Mouse (Mus musculus) ES-CJ7 (cell line): ENCODE data around the gene Pik3r1.

Experiments used
- DNase-seq: peaks from one replicate; pipeline ENCODE4 v3.0.0; 2011; ENCODE audit warnings: low read depth, low spot score

The Pik3r1 gene

DNA sequence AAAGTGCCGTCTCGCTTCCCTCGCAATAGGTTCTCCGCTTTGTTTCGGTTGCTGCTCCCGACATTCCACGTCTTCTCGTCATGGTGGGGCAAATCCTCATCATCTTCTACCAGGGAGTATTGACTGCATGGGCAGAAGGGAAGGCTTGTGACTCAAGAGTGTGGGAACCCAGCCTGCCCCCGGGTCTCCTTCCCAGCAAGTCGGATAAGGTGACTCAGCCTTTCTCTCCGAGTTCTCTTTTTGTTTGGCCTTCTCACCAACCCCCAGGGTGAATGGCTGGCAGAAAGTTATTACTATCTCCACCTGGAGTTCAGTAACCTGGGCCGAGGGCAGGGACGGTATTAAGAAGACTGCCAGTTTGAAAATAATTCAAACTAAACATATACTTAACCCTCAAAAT lies 81.8 kb downstream of the Pik3r1 start:
- no peak for DNase-seq

DNA sequence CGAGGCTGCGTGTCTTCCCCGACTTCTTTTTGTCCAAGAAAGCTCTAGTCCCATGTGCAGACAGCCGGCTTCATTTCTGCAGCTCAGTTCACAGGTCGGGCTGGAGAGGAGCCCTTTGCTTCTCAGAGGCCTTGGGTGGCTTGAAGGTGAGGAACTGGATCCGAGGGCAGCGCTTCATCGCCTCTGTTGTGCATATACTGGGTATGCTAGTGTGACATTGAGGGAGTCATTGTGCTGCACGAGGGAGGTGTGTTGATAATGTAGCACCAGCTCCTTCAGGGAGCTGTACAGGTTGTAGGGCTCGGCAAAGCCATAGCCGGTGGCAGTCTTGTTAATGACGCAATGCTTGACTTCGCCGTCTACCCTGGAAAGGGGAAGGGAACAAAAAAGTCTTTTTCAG lies 83.3 kb downstream of the Pik3r1 start:
- no peak for DNase-seq

DNA sequence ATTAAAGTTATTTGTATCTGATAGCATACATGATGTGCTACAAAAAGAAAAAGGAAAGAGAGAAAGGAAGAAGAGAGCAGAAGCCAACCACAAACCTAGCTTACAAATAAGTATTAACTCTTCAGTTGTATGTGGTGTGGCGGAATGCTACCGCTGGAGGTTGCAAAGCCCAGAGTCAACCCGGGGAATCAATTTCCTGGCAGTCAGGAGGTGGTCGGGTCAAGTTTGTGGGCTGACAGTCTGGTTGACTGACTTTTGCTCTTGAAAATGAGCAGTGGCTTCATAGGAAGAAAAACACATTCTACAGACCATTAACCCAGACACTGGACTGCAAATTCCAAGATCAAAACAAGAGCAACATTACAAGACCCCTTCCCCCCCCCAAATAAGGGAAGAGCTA lies 85.6 kb downstream of the Pik3r1 start:
- DNase-seq, result no peak

DNA sequence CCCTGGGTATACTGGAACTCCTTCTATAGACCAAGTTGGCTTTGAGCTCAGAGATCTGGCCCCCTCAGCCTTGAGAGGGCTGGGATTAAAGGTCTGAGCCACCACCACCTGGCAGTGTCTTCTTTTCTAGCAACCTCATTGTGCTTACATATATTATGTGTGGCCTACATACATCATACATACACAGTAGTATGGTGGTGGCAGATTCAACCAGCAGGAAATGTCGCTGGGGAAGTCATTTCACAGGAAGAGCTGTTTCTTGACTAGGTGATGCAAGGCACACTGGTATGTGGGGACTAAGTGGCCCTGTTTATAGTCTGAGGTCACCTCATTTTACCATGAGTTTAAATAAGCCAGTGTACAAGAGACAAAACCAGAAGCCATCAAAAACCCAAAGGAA lies 87.9 kb downstream of the Pik3r1 start:
- DNase-seq, result no peak

DNA sequence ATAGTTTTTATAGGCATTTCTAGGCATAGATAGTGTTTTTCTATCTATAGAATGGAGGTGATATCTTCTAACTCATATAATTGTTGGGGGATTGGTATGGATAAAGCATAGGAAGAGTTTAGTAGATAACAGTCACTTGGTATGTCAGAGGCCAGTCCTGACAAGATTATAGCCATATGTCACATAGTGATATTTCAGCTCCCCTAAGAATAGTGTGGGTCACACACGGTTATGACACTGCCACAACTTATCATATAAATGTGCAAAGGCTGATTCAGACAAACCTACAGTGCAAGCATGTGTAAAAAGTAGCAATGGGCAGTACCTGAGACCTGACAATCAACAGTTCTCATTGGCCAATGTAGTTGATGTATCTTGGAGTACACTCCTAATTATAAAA lies 89.0 kb downstream of the Pik3r1 start:
- no peak for DNase-seq

DNA sequence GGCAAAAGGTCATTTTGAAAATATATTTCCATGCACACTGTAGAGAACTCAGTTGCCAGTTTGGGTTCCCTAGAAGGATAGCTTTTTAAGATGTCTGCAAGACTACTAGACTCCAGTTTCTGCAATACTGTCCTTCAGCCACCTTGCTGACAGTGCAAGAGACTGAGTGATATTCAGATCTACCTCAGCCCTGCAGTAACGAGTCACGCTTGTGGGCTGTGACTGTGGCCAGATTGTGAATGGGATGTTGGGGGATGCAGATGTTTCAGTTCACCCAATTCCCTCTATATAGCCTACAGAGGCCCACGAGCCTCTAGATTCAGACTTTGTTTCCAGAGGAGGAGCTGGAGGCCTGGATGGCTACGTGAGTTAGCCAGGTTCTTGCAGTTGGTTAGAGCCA lies 90.0 kb downstream of the Pik3r1 start:
- no peak for DNase-seq

DNA sequence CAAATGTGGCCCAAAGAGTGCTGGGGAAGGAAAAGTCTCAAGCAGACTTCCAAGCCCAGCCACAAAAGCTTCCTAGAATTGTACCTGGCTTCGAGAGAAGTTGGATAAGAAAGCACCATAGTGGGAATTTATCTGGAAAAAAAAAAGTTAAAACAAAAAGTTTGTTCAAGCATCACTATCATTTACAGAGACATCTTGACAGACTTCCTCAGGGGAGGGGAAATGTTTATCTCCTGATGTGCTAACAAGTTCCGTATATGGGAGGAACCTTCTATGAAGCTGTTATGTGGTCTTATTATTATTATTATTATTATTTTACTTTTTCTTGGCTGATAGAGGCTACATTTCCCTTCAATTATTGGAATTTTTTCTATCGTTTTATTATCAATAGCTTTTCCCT lies 94.1 kb downstream of the Pik3r1 start:
- DNase-seq, result no peak

DNA sequence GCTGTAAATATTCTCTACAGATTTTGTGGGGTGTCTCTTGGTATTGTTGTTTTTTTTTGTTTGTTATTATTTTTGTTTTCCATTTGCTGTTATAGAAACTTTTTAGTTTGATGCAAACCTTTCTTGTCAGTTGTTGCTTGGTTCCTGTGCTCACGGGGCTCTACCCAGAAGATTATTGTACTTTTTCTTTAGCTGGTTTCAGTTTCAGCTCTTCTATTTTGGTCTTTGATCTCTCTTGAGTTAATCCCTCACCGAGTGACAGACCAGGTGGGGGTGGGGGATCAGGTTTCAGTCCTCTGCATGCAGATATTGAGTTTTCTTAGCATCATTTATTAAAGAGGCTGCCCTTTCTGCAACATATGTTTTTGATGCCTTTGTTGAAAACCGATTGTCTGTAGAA lies 99.2 kb downstream of the Pik3r1 start:
- DNase-seq, result no peak

DNA sequence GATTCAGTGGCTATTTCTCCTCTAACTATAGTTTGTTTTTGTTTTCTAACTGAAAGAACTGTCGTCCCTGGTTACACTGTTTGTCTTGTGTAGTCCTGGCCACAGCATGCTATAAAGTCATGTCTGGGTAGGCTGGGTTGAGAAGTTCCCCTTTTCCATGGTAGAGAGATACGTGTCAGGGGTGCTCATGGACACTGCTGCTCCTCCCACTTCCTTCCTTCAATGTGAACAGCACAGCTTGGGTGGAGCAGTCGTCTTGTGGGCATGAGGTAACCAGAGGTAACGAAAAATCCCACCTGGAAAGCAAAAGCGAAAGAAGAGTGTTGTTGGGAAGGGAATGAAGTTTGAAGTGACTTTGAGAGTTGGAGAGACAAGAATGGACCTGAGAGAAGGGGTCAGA lies 104.0 kb downstream of the Pik3r1 start:
- DNase-seq, result no peak

DNA sequence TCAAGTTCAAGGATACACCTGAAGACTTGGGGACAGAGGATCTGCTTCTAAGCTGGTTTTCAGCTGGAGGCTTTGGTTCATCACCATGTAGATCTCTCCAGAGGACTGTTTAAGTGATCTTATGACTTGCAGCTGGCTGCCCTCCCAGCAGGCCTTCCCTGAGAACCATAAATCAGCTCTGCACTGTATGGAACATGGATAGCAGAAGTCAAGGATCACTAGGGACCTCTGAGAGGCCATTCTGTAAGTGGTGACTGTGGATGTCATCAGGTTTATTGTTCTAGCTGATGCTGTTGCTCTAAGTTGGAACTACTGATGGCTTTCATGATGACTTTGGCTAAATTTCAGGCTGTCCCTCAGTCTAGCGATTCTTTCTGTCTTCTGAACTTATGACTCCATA lies 105.1 kb downstream of the Pik3r1 start:
- DNase-seq, result no peak

DNA sequence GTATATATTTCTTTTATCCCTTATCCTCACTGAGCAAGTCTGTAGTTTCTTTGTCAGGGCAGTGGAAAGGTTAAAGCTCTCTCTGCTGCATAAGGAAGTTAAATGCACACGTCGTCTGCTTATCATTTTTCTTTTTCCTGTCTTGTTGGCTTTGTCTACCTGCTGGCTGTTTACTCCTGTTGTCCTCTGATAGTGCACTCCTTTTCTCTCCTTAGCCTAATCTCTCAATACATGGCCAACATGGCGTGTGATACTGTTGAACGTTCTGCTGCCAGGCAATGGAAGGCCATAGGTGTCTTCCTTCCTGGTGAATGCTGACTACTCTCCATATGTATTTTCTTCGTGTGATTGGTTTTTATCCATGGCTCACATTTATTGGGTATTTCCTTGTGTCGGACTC lies 106.5 kb downstream of the Pik3r1 start:
- no peak for DNase-seq

DNA sequence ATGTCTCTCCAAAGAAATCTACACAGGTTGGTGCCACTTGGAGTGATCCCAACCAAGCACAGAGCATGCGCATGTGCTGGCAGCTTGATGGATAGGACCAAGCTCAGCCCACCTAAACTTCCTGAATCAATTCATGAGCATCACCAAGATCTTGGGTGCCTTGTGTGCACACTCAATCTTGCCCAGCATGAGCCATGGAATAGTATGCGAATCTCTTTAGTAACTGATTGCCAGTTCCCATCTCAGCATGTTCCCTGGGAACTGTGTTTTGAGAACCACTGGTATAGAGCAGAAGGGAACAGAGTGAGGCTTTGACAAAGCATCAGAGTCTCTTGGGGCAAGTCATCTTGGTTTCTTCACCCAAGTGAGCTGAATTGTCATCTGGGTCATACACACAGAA lies 107.8 kb downstream of the Pik3r1 start:
- peak; percentile 2 for DNase-seq

DNA sequence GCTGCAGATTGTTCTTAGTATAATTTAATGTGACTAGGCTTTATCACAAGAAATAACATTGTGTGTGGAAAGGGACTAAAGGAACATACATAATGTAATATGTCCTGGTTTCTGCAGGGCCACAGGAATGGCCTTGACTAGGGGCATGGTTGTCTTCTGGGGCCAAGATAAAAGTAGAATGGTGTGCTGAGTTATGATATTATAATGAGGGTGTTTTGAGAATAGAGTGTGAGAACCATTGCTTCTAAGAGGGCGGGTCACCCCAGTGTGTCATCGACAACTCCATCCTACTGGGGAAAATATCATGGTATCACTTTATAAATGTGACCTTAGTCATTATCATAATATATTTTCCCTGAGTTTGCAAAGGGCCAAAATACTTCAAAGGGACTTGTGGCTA lies 115.9 kb downstream of the Pik3r1 start:
- DNase-seq, result no peak

DNA sequence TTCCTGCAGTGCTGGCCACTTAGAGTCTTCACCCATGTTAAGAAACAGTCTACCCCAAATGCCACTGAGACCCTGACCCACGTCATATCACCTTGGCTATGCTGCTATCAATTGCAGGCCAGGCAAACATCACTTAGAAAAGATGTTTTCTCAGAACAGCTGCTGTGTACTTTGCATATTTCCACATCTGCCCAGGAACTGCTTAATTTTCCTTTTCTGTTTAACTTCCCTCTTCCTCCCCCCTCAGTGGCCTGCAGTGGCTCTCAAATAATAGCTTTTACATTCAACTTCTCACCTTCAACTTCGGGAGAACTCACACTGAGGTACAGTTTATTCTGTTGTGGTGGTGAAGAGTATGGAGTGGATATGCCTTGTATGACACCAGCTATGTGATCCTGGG lies 126.4 kb downstream of the Pik3r1 start:
- DNase-seq, result no peak

DNA sequence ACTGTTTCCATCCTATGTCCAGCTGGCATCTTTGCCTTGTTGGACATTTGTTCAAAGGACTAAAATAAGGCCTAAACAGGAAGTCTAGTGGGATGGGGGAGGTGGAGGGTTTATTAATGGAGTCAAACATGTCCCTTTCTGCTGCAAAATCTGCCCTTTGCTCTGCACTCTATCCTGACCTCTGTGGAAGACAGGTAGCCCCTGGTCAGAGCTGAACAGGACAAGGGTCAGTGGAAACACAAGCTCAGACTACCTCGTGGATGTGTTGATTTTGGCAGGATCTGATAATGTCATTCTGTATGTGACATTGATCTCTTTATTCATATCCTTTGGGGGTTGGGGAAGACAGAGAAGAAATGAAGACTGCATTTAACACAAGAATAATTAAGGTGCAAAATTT lies 132.2 kb downstream of the Pik3r1 start:
- DNase-seq, result no peak

DNA sequence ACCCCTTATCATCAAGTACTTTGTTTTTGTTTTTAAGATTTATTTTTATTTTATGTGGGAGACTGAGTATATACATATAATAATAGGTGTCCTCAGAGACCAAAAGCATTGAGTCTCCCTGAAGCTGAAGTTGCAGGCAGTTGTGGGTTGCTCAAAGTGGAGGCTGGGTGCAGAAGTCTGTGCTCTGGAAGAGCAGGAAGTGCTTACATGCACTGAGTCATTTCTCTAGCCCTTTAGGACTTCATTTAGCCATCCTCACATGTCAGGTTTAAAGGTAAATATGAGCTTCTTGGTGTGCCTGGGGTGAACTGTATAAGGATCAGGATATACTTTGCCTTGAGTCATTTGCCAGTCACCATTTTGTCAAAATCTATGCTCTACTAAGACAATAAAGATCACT lies 133.6 kb downstream of the Pik3r1 start:
- no peak for DNase-seq

DNA sequence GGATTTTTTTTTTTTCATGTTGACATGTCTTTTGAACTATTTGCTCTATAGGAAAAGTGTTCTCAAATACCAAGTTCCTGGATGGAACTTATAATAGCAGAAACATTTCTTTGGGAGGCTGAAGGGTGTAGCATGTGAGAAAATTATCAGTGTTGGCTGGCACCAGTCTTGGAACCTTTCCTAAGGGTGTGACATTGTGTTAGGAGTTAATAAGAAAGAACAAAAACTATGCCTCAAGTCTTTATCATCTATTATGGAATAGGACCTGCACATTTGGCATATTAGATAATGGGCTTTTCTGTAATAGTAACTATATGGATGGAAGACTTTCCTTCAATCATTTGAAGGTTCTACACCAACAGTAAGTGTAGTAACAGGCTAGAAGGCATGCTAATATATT lies 134.4 kb downstream of the Pik3r1 start:
- no peak for DNase-seq

DNA sequence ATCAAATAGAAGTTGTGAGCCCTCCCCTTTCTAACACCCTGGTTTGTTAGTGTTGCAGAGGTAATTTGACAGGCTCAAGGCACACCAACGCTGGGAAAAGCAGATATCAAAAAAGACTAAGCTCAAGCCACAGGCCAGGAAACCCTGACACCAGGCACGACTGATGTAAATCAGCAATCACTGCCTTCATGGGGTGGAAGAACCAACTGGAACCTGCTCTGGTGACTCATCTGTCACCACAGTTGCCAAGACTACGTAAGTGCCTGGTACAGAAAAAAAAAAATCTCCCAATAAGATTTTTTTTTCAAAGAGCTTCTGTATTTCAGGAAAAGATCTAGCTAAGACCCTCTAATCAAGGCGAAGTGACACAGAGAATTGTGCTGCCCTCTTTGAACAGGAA lies 135.2 kb downstream of the Pik3r1 start:
- no peak for DNase-seq

DNA sequence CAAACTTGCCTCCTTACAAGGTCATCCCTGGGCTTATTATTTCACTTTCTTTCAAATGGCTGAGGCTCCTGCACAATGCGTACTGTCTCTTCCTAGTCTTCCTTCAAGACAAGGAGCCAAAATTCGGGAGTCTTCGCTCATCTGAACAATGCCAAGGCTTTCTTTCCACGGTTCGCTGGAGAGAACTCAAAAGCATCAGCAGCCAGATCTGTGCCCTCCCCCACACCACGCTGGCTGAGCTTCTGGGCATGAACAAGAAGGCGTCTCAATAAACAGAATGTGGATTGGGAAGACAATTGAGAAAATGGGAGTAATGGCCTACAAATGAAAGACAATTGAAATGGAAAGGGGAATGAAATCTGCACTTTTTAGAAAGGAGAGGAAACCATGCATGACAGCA lies 136.5 kb downstream of the Pik3r1 start:
- DNase-seq, result peak; percentile 3
